Mouse (Mus musculus) ovary, postnatal 10 days (tissue): Measurements from ENCODE around the gene Ostf1.
"Not testable (repeated sequence)": the region's sequence is repeated elsewhere in the genome, so short reads cannot be mapped to it uniquely, and the experiment has no call there.

ENCODE experiments used
- DNase-seq: peaks from one replicate; pipeline ENCODE4 v3.0.0; 2022; ENCODE audit warnings: low spot score

The Ostf1 gene

DNA sequence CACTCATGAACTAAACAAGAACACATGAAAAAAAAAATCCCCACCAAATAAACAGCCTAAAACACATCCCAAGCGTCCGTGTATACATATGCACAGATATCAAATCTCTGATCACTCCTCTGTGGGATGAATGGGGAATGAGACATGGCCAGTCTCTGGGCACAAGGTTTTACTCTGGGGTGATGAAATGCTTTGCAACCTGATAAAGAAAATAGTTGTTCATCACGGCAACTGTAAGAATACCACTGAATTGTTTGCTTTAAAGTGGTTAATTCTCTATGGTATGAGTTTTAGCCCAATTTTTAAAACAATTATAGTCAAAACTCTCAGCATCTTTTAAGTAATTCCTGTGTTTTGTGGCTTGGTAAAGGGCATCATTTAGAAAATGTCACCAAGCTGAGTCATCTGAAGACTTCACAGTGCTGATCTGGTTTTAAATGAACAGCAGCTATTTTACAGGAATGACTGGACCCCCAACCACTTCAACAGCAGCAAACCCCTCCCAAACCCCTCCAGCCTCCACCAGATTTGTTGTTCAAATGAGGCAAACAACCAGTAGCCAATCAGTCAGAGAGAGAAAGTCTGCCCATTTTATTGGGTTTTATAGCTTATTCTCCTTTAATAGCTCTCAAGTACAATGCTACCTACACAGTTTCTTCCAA, 33.2 kb downstream of the Ostf1 start:
- no peak for DNase-seq

DNA sequence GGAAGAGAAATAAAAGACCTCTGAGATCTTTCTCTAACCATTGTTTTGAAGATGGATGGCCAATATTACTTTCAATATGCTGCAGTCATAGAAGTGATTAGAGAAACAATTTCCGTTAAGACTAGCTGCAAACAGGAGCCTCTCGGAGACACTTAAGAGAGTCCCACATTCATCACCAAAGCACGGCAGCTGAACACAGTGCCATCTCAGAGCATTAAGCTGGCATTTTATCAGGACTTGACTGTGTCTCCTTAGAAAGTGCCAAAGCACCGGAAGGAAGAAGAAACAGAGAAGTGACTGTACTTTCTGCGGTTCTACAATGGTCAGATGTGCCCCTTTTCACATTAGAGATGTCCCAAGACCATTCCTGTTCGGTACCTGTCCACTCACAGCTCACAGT, 33.9 kb downstream of the Ostf1 start:
- DNase-seq = no peak

DNA sequence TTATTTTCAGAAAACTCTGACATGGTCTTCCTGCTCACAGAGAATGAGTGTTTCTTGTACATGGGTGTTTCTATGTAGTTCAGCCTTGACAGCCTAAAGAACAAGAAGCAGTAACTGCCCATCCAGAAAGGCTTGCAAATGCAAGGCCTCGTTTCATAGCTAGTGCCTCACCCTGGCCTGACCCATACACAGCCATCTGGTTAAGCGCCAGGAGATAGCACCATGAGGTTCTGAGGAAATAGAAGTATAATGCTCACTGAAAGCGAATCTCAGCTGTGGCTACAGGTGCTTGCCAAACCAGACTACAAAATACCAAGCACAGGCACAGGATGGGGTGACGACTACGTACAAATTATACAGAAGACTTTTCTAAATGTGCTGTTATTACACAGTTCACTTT, 34.7 kb downstream of the Ostf1 start:
- no peak for DNase-seq

DNA sequence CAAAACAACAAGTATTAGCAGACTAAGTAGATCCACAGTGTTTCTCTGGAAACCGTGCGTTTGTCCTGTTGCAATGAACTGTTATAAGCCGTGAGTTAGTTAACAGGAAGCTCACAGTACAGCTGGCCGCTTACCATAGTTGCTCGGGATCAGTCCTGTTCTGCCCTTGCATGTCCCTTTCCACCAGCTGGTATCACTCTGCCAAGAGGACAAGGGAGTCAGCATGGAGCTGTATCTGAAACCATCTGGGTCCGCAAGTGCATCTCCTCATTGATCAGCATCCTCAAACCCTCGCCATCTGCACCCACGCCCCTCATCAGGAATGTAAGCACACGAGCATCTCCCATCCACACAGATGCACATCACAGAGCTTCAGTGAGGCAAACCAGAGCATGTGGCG, 37.9 kb downstream of the Ostf1 start:
- DNase-seq = no peak

DNA sequence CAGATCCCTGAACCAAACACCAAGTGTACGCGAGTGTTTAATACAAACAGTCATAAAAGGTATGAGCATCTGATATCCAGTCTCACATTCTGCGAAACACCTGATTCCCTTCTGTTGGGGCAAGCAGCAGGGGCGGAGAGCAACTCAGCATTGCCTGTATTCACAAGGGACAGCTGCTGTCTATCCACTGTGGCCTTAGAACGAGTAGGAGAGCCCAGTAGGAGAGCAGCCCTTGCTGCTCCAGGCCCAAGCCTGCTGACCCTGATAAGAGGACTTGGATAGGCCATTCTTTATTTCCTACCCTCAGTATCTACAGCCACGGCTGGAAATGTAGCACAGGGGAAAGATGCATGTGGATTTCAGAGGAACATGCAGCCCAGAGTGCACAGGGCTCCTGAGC, 38.7 kb downstream of the Ostf1 start:
- DNase-seq = no peak

DNA sequence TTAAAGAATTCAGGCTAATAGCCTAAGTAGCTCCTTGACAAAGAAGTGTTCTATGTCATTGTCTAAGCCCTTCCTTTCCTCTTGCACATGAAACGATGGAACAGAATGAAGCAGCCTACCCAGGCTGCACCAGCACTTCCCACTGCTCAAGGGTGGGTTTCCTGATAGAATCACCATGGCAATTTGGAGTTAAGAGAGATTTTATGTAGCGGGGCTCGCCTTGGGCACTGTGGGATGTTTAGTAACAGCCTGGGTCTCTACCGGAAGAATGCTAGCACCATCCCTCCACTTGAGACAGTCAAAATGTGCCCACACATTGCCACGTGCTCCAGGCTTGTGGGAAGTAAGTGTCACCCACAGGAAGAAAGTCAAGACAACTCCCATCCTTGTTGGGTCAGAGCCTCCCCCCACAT, 40.7 kb downstream of the Ostf1 start:
- DNase-seq = no peak

DNA sequence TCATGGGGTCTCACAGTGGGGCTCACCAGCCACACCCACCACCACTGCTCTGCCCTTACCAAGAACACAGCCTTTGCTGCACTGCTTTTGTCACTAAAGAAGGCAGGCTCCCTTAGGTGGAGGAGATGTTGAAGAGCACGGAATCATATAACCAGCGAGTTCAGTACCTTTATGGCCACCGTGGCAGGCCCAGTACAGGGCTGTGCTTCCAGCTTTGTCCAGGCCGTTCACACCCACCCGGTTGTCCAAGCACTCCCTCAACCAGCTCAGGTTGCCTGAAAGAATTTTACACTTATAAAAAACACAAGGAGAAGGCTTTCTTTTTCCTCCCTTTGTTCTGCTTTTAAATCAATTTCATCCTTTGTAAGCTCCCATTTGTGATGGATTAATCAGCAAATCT, 41.4 kb downstream of the Ostf1 start:
- DNase-seq = no peak

DNA sequence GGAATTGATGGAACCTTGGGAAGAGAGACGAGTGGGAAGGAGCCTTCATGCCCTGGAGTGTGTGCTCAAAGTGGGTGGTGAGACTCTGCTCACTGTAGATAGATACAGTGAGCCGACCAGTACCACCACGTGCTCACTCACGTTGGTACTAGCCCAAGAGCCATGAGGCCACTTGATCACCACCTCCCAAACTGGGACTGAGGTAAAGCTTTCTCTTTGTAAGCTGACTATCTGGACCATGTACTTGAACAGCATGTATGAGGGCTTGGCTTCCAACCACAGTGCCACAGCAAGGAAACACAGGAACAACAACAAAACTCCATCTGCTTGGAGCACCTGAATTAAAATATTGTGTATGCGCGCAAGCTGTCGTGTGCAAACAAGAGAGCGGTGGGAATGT, 42.3 kb downstream of the Ostf1 start:
- no peak for DNase-seq

DNA sequence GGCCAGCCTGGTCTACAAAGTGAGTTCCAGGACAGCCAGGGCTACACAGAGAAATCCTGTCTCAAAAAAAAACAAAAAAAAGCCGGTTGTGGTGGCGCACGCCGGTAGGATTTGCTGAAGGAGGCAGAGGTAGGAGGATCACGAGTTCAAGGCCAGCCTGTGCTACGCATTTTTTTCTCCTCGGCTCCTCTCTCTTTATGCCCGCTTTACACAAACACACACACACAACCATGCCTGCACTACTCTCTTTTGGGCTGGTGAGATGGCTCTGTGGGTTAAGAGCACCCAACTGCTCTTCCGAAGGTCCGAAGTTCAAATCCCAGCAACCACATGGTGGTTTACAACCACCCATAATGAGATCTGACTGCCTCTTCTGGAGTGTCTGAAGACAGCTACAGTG, 42.8 kb downstream of the Ostf1 start:
- not testable (repeated sequence) for DNase-seq

DNA sequence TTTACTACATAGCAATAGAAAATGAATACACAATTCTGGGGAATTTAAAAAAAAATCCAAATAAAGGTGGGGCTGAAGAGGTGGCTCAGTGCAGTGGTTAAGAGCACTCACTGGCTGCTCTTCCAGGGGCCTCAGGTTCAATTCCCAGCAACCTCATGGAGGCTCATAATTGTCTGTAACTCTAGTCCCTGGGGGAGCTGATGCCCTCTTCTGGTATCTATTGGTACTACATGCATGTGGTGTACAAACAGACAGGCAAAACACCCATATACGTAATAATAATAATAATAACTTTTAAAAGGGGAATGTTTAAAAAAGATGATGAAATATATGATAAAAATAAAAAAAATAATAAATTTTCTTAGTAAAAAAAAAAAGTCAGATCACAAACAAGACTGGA, 43.4 kb downstream of the Ostf1 start:
- DNase-seq = no peak

DNA sequence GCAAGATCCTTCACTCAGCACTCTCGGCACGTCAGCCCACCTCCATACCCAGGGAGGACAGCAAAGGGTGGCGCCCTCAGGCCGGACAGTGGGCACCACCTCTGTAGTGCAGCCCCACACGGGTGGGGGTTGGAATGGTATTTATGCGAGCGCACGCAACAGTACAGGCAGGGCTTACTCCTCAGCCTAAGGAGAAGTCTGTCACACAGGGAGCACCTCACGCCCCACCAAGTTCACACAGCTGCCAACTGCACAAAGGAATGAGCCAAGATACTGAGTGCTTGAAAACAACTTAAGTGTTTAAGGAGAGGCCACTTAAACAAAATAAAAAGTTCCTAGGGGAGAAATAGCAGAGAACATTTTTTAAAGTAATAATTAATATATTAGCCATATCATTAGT, 44.5 kb downstream of the Ostf1 start:
- no peak for DNase-seq

DNA sequence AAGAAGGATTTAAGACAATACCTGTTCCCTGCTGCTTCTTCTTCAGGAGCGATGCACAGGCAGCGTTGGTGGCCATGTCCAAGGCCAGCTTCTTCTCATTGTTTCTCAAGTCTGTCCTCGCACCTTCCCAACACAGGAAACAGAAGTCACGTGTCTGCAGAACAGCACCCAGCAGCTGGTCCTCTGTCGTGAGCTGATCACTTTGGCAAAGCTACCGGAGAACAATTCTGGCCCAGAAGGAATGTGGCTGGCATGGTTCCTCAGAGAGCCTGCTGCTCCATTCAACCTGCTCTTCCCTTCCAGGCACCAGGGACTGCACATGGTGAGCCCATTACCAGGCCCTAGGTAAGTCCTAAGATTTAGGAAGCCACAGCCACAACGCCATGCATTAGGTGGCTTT, 47.0 kb downstream of the Ostf1 start:
- DNase-seq = no peak

DNA sequence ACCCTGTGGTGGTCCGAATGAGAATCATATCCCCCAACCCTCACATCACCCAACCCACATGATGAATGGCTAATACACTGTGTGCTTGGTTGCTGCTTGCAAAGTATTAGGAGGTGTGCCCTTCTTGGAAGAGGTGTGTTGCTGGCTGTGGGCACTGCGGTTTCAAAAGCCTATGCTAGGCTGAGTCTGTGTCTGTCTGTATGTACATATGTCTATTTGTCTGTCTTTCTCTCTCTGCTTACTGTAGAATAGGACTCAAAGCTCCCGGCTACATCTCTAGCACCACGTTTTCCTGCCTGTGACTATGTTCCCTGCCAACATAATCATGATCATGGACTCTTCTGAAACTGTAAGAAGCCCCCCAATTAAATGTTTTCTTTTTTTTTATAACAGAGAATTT, 47.9 kb downstream of the Ostf1 start:
- DNase-seq = no peak

DNA sequence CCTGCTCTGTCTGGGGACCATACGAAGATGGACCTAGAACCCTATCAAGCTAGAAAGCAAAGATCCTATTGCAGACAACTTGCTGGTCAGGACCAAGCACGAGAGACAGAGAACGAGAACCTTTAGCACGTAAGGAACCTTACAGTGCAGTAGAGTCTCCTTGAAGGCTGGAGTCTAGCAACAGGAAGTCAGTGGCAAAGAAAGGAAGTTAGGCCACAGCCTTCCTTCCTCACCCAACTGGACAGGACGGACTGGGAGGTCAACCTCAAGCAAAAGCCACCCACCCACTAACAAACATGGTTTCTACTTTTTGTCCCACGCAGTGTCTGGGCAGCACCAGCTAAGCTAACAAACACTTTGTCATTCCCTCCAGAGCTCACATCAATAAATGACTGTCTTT, 48.7 kb downstream of the Ostf1 start:
- DNase-seq = no peak

DNA sequence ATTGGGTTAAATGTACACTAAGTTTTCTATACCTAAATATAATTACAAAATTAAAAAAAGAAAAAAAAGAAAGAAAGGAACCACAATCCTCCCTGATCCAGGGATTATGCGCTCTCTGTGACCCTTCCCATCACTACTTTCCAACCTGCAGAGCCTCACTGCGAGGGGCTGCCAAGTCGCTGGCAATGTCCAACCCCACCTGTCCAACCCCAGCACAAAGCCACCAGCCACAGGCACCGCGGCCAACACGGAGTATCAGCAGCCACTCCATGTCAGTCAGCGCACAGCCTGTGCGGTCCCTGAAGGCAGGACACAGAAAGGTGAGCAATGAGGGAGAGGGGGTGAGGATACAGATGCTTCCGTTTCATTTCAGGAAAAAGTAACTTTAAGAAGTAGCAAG, 49.4 kb downstream of the Ostf1 start:
- no peak for DNase-seq

DNA sequence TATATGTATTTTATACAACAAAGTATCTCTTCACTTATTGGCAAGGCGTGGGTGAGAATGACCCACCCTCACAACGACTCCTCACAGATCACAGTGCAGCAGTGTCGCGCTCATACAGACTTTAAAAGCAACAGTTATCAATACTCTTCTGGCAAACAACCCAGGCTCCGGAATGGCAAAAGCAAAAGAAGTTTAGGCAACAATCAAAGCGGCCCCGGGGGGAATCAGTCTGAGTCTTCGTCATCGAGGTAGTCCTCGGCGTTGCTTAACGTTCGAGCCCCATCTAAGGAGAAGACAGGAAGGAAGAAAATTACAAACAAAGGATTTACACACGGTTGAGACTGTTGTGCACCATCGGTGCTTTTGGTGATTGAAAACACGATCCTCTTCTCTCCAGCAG, 50.6 kb downstream of the Ostf1 start:
- no peak for DNase-seq

DNA sequence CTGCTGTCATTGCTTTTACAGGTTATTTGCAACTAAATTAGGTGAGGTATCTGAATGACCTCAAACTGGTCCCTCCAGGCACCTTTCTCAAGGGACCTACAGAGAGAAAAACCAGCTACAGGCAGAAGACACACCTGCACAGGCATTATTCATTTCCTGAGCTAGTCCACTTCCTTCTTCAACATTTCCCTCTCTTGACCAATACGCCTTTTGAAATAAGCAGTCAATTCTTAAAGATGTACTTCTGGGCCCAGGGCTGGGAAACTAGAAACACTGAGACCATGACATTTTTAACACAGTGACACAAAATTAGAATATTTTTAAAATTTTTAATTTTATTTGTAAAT, 52.6 kb downstream of the Ostf1 start:
- no peak for DNase-seq

DNA sequence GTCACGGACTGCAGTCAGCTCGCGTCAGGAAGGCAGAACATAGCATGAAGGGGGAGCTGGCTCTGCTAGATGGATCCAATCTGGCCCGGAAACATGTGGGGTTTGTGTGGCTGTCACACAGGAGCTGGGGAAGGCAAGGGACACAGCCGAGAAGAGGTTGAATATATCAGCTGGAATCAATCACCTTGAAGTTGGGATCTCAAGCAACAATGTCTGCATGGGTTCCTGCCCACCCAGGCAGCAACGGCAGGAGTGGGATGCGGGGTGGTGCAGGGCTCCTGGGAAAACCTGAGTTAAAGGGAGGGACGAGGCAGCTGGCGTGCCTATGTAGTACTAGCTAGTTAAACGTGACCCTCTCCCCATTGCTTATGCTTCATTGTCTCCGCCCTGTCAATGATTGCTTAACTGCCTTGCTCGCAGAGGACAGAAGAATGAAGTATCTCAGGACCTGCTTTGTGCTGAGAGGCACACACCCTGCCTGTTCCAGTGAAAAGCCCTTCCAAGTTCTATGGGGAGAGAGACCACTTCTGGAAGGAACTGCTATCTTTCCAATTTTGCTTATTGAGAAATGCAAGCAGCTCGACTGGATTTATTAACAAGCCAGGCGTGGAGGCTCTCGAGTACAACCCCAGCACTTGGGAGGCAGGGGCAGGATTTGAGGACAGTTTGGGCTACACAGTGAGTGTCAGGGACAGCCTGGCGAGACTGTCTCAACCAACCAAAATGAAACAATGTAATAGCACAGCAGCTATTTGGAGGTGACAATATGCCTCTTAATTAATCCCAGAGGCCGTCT, 53.2 kb downstream of the Ostf1 start:
- no peak for DNase-seq

DNA sequence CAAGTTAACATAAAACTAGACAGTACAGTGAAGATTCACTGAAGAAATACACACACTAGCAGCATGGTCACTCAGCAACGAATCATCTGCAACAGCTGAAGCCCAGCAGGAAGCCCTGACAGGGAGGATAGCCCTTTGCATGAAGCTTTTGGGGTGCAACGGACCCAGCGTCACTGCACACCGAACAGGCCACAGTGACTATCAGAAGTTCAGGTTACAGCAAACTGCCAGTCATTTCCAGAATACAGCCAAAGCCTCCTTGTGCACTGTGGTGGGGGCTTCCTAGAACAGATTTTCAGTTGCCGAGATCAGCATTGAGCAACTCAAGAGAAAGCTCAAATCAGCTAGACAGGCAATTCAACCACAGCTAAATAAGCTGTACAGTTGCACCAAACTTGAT, 54.3 kb downstream of the Ostf1 start:
- no peak for DNase-seq

DNA sequence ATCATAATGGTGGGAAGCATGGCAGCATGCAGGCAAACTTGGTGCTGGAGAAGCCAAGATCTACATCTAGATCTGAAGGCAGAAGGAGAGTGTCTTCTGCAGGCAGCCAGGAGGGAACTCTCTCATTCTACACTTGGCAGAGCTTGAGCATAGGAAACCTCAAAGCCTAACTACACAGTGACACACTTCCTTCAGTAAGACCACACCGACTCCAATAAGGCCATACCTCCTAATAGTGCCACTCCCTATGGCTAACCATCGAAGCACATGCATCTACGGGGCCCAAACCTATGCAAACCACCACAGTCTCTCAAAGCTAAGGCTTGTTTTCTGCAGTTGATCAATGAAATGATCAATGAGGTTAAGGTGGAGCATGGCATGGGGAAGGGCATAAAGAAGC, 55.7 kb downstream of the Ostf1 start:
- no peak for DNase-seq

DNA sequence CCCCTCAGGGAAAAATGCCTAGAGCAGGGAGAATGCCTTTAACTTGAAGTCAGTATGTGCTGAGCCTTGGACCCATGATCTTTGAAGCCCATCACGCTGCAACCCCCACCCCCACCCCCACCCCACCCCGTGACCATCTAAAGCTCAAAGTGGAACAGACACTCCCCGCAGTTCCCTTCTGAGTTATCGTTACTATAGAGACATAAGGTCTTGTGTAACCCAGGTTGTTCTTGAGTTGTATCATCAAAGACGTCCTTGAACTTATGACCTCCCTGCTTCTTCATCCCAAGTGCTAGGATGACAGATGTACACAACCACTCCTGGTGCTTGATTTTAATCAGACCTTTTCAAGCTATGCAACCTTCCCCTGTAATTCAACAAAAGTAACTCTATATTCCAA, 57.7 kb downstream of the Ostf1 start:
- DNase-seq = no peak

DNA sequence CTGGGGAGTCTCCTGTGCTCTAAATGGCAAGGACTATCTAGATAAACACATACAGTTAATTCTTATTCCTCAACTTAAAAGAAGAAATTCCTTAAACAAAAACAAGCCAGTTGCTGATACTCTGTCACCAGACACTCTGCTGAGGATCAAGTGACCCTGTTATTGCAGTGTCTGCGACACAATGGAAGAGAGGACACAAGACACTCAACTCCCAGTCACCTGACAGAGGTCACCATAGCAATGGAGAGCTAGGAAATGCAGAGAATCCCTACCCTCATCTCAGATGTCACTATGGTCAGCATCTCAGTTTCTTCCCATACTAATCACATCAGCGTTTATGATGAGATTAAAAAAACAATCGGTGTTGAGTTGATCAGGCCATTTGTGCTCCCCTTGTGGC, 58.2 kb downstream of the Ostf1 start:
- no peak for DNase-seq

DNA sequence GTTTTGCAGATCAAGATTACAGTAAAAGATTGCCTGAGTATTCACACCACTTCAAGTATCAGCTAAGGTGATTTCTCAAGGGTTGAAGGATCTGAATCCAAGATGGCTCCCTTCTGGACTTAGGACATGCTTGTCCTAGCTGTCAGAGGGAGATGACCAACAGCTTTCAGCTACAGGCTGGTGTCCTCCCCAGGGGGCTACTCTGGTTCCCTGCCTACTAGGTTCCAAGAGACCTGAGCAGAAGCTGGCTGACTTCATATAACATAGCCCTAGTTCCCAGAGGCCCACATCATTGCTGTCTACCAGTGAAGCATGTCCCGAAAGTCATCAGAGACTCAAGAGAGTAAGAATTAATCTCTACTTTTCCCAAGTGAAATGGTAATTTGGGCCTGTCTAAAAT, 62.1 kb downstream of the Ostf1 start:
- DNase-seq = no peak

DNA sequence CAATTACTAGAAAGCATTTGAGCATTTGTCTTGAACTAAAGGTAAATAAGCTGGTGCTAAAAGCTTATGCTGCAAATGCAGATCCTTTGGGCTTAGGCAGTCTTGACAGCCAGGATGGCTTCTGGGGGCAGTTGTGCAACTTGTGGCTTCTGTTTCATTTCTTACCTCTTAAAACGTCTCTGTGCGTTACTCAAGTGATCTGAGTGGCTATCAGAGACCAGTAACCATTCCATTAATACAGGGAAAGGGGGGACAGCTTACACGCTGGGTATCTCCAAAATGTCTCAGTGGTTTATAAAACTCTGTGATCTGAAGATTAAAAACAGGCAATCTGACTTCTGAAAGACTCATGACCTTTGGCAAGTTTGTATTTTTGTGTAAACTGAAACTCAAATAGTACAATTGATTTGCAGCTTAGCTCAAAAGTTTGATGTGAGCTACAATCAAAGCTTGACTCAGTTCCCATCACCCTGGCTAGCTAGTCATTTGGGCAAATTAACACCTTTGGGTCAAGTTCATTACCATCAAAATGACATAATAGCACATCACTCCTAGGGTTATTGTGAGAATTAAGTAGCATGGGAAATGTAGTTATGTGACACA, 62.7 kb downstream of the Ostf1 start:
- no peak for DNase-seq
